Mouse (Mus musculus) C2C12 (cell line): ENCODE results near the gene Kncn. TPM values are rescaled to one million over a fixed set of nuclear protein-coding genes. Genes with fewer than 3 reads are reported as not detected.
A peak's percentile ranks its signal among the peaks of the same experiment; 100 is the strongest.

Experiments used
- H3K27me3 ChIP-seq: one replicate; pipeline ENCODE4 v1.6.1; 2011; ENCODE audit not compliant: control insufficient read depth, insufficient read depth, insufficient read length
- H3K36me3 ChIP-seq: one replicate; pipeline ENCODE4 v1.6.1; 2011; ENCODE audit not compliant: control insufficient read depth, insufficient read depth
- H3K4me3 ChIP-seq: one replicate; pipeline ENCODE4 v1.5.1; 2011; ENCODE audit warnings: mild to moderate bottlenecking, control low read depth; ENCODE audit not compliant: poor library complexity, insufficient read depth, severe bottlenecking
- H3K79me2 ChIP-seq: one replicate; pipeline ENCODE4 v1.6.1; 2011; ENCODE audit not compliant: control insufficient read depth, insufficient read depth
- H3K79me3 ChIP-seq: one replicate; pipeline ENCODE4 v1.6.1; 2011; ENCODE audit warnings: low read depth, control low read depth
- H3ac ChIP-seq: one replicate; pipeline ENCODE3; 2011; ENCODE audit warnings: low read depth; ENCODE audit not compliant: control insufficient read depth, insufficient read length
- CEBPB ChIP-seq: IDR thresholded peaks from one replicate; pipeline ENCODE4 v1.6.1; 2011; ENCODE audit warnings: low read depth, mild to moderate bottlenecking, control low read depth, moderate library complexity
- CTCF ChIP-seq: IDR thresholded peaks from one replicate; pipeline ENCODE4 v1.5.1; 2011; ENCODE audit not compliant: control insufficient read depth, insufficient read depth, insufficient read length
- FOSL1 ChIP-seq: IDR thresholded peaks from one replicate; pipeline ENCODE4 v1.8.0; 2011; ENCODE audit warnings: mild to moderate bottlenecking, low read length; ENCODE audit not compliant: poor library complexity, insufficient read depth, severe bottlenecking
- MAX ChIP-seq: IDR thresholded peaks from one replicate; pipeline ENCODE4 v1.6.1; 2011; ENCODE audit warnings: mild to moderate bottlenecking, control low read depth
- MYOD1 ChIP-seq: IDR thresholded peaks from one replicate; pipeline ENCODE4 v1.6.1; 2011; ENCODE audit warnings: low read depth; ENCODE audit not compliant: control insufficient read depth, insufficient read length
- MYOG ChIP-seq: IDR thresholded peaks from one replicate; pipeline ENCODE4 v1.6.1; 2011; ENCODE audit not compliant: control insufficient read depth, insufficient read length; ENCODE audit errors: extremely low read depth
- USF1 ChIP-seq: IDR thresholded peaks from one replicate; pipeline ENCODE4 v1.6.1; 2011; ENCODE audit warnings: low read depth, mild to moderate bottlenecking, control low read depth, moderate library complexity
- polyA plus RNA-seq: library from polyadenylated mRNA; unstranded; fragments of >200 nt; fragmentation: generic; extraction: Trizol; gene quantifications from one replicate; pipeline ENCODE4 v1.2.1, GENCODE M21; 2012; ENCODE audit warnings: missing spikeins

Gene Kncn
- polyA plus RNA-seq, 1 experiment: not detected

DNA sequence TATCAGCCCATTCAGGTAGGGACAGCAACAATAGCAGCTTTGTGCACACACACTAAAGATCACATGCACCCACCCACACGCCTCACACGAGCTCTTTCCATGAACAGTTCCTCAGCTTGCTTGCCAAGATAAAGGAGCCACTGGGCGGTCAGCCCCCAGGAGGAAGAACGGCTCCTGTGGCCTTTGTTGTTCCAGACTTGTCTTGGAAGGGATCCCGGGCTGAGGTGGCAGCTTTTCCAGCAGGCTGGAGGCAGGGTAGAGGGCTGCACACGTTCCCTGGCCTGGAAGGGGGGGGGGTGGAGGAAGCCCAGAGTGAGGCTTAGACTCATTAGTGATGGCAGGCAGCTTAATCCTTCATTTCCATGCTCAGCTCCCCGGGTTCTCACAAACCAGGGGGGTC lies 24.4 kb downstream of the Kncn start:
- no peaks in the 10 kb centered on the region for H3K36me3 ChIP-seq
- no peaks in the 10 kb centered on the region for H3K79me3 ChIP-seq
- H3ac ChIP-seq: no peak overlapping the region
- TF ChIP-seq FOSL1: no peak
- no peak for TF ChIP-seq CTCF
- no peak for TF ChIP-seq USF1
- TF ChIP-seq MYOG: no peak
- TF ChIP-seq MYOD1: no peak
- no peak for TF ChIP-seq MAX
- no peak for TF ChIP-seq CEBPB
- peaks cover 15% of the 10 kb centered on the region for H3K27me3 ChIP-seq
- H3K4me3 ChIP-seq: no peak overlapping the region
- H3K79me2 ChIP-seq: no peaks in the 10 kb centered on the region

DNA sequence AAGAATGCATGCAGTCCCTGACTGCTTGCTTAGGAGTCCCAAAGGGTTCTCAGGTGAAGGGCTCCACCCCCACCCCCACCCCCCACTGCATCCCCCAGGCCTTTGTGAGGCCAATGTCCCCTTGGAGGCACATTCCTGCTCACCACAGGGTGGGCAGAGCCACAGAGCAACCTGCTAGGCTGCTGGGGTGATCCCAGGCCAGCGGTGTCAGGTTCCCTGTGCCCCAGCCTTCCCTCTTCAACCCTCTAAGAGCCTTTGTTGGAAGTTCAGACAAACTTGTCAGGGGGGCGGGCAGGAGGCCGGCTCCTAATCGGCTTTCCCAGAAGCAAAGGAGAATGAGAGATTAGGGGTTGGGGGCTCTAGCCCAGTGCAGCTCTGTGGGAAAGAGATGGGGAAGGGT lies 27.4 kb downstream of the Kncn start:
- H3ac ChIP-seq: no peak overlapping the region
- TF ChIP-seq MYOD1: no peak
- no peak for TF ChIP-seq MYOG
- no peak for TF ChIP-seq CTCF
- no peak for TF ChIP-seq CEBPB
- no peak for TF ChIP-seq FOSL1
- no peak for TF ChIP-seq MAX
- TF ChIP-seq USF1: no peak
- no peaks in the 10 kb centered on the region for H3K79me2 ChIP-seq
- H3K4me3 ChIP-seq: no peak overlapping the region
- H3K27me3 ChIP-seq: peaks cover 15% of the 10 kb centered on the region
- no peaks in the 10 kb centered on the region for H3K79me3 ChIP-seq
- no peaks in the 10 kb centered on the region for H3K36me3 ChIP-seq

DNA sequence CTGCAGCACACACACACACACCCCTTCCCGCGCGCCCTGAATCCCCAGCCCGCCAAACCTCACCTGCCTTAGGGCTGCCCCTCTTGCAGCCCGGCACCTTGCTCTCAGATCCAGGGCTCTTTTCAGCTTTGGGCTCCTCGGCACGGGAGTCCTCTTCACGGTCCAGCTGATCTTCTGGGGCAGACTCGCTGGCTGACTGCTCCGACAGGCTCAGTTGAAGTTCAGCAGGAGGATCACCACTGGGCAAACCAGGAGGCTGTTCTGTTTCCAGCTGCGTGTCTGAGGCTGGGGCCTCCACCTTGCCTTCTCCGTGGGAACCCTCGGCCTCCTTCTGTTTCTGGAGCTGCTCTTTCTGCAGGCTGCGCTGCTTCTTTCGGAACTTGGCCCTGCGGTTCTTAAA lies 35.7 kb downstream of the Kncn start:
- TF ChIP-seq MYOD1: no peak
- no peak for TF ChIP-seq CEBPB
- TF ChIP-seq CTCF: no peak
- no peak for TF ChIP-seq FOSL1
- TF ChIP-seq USF1: no peak
- no peak for TF ChIP-seq MAX
- no peak for TF ChIP-seq MYOG
- H3K27me3 ChIP-seq: no peaks in the 10 kb centered on the region
- H3K79me2 ChIP-seq: no peaks in the 10 kb centered on the region
- H3K4me3 ChIP-seq: no peak overlapping the region
- H3K36me3 ChIP-seq: no peaks in the 10 kb centered on the region
- no peak overlapping the region for H3ac ChIP-seq
- H3K79me3 ChIP-seq: no peaks in the 10 kb centered on the region

DNA sequence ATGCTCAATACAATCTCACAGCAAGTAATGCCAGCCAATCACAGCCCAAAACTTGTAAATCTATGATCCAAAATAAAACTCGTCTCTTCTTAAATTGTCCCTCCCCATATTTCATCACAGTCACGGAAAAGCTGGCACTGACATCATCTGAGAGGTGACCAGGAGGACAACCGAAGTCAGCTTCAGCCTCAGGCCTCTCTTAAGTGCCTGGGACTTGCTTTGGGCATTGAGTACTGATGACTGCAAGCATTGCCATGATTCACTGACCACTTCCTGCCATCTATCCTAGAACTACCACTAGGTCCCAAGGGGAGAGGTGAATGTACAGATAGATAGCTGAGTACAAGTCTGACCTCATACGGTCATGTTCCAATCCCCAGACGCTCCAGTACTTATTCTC lies 38.5 kb downstream of the Kncn start:
- H3K4me3 ChIP-seq: no peak overlapping the region
- H3K27me3 ChIP-seq: no peaks in the 10 kb centered on the region
- TF ChIP-seq MAX (no peak), FOSL1 (peak; percentile 52), CEBPB (peak; percentile 68)
- no peak overlapping the region for H3ac ChIP-seq
- H3K36me3 ChIP-seq: no peaks in the 10 kb centered on the region
- no peaks in the 10 kb centered on the region for H3K79me2 ChIP-seq
- H3K79me3 ChIP-seq: no peaks in the 10 kb centered on the region

DNA sequence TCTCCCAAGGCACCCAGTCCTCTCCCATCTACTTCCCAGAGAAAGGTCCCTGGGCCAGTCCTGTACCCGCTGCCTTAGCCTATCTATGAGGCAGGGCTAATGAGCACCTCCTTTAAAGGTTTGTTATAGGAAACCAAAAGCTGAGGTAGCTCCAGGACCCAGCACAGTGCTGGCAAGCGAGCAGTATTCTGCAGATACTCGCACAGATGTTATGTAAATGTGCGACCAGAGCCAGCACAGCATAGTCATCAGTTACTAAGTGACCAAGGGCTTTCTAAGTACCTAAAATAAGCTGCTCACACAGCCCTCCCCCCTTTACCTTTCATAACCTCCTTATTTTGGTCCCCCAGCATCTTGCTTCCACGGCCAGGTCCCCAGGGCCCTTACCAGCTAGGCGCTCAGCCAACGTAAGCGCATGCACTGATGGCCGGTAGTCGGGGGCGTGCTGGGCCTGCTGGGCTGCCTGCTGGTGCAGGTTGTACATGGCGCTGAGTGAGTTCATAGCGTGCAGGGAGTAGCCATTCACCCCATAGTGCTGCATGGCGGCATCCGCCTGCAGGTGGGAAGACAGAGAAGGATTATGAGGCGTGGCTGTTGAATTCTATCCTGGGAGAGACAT lies 39.2 kb downstream of the Kncn start:
- Histone ChIP-seq H3K27me3 (no peaks in the 10 kb centered on the region), H3ac (no peak overlapping the region)

DNA sequence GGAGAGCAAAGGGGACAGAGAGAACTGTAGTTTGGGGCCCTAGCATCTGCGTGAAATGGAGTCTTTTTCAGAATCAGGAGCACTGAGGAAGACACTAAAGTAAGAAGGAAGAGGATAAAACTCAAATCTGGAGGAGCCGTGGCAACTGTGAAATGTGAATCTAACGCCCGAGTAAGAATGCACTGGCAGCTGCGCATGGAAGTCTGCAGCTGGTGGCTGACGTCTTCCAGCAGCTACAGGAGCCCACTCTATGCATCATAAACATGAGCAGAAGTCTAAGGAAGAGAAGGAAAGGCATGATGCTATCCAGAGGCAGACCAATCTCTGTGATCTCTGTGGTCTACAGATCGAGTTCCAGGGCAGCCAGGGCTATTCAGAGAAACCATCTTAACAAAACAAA lies 43.4 kb downstream of the Kncn start:
- peaks cover 16% of the 10 kb centered on the region for H3K27me3 ChIP-seq
- no peaks in the 10 kb centered on the region for H3K79me3 ChIP-seq
- no peaks in the 10 kb centered on the region for H3K36me3 ChIP-seq
- H3ac ChIP-seq: no peak overlapping the region
- TF ChIP-seq MYOG (no peak), MYOD1 (peak; percentile 54)
- H3K79me2 ChIP-seq: no peaks in the 10 kb centered on the region
- H3K4me3 ChIP-seq: no peak overlapping the region

More for the DNA sequence above, 39.2 kb downstream of the Kncn start:
- Histone ChIP-seq H3K79me3 (no peaks in the 10 kb centered on the region), H3K4me3 (no peak overlapping the region), H3K36me3 (no peaks in the 10 kb centered on the region), H3K79me2 (no peaks in the 10 kb centered on the region)
- no peak for TF ChIP-seq MYOD1
- TF ChIP-seq CTCF: no peak
- no peak for TF ChIP-seq USF1
- TF ChIP-seq CEBPB: no peak
- TF ChIP-seq MAX: no peak
- no peak for TF ChIP-seq MYOG
- TF ChIP-seq FOSL1: no peak
